Mouse (Mus musculus) retina, embryonic 14.5 days (tissue): Measurements from ENCODE around the gene Tekt1.

Experiments used
- DNase-seq: peaks from one replicate; pipeline ENCODE4 v3.0.0-alpha.2; 2015; ENCODE audit warnings: low spot score

Gene Tekt1

GRCm38 (mm10) chr11:72342549-72343237 lies 19.5 kb downstream of the Tekt1 start:
- DNase-seq = peak; percentile 86

GRCm38 (mm10) chr11:72339716-72340115 lies 22.5 kb downstream of the Tekt1 start:
- no peak for DNase-seq

GRCm38 (mm10) chr11:72338437-72338871 lies 23.8 kb downstream of the Tekt1 start:
- peak; percentile 85 for DNase-seq

- no peak for DNase-seq
These were observed 25.5 kb downstream of the Tekt1 start for GRCm38 (mm10) chr11:72336726-72337125.

GRCm38 (mm10) chr11:72334653-72335052 lies 27.6 kb downstream of the Tekt1 start:
- no peak for DNase-seq

- DNase-seq = no peak
These were observed 29.1 kb downstream of the Tekt1 start for GRCm38 (mm10) chr11:72332951-72333667.

- no peak for DNase-seq
These were observed 36.5 kb downstream of the Tekt1 start for GRCm38 (mm10) chr11:72325701-72326100.

- DNase-seq = no peak
These were observed 37.8 kb downstream of the Tekt1 start for GRCm38 (mm10) chr11:72324431-72324830.

GRCm38 (mm10) chr11:72318026-72318425 lies 44.2 kb downstream of the Tekt1 start:
- DNase-seq = no peak

GRCm38 (mm10) chr11:72314151-72314895 lies 47.9 kb downstream of the Tekt1 start, which contains the start of gene Fbxo39:
TSS of gene Fbxo39 (plus strand) at chr11:72314444.
- peak; percentile 16 for DNase-seq

GRCm38 (mm10) chr11:72311355-72312001 lies 50.8 kb downstream of the Tekt1 start:
- DNase-seq = no peak

- DNase-seq = no peak
These were observed 51.8 kb downstream of the Tekt1 start for GRCm38 (mm10) chr11:72310491-72310890.

GRCm38 (mm10) chr11:72308982-72309381 lies 53.3 kb downstream of the Tekt1 start:
- DNase-seq = no peak

- no peak for DNase-seq
These were observed 54.8 kb downstream of the Tekt1 start for GRCm38 (mm10) chr11:72307461-72307860.

GRCm38 (mm10) chr11:72302230-72302629 lies 60.0 kb downstream of the Tekt1 start:
- no peak for DNase-seq

- peak; percentile 5 for DNase-seq
These were observed 60.9 kb downstream of the Tekt1 start, which contains the start of gene Xaf1 for GRCm38 (mm10) chr11:72301334-72301733. TSS of gene Xaf1 (plus strand) at chr11:72301629.
